Mouse (Mus musculus): ENCODE data around the gene Ssu72.

DNA sequence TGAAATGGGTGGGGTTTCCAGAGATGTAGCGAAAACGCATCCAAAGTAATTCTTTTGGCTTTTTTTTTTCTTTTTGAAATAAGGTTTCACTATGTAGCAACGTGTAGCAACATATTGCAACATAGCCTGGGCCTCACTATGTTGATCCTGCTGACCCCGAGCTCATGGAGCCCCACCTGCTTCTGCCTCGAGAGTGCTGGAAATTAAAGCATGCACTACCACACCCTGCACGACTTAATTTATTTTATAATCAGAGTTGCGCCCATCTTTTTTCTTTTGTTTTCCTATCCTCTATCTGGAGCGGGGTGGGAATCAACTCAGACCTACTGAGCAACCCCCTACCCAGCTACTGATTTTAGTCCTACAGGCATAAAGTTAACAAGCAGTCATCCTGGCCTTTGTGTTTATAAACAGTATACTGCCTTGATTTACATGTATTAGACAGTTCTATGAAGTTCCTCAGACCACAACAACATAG lies 35.0 kb upstream of the Ssu72 start:
- no peak for TF ChIP-seq ZC3H11A (IDR thresholded peaks at IDR 0.05; ENCODE audit: borderline replicate concordance, low read depth, low read length)
- TF ChIP-seq ZNF384 (IDR thresholded peaks at IDR 0.05; ENCODE audit: low read depth, low read length): no peak

Measured in ES-E14 (cell line).